In genomic region chr19:60040721-60041120, GRCm38 (mm10) we compare ENCODE assay signal across 10 mouse cellular contexts.
"Had no signal": no experiment of that assay in that cellular context is flagged by ENCODE, and none has a peak within 500 bp of the region (broad histone marks: within the 10 kb centered on the region; RNA-seq: fewer than 3 reads in every experiment).

No protein-coding gene starts in this region.

- H3K4me1 ChIP-seq: intestine, embryonic 15.5 days; limb, embryonic 13.5 days; midbrain, embryonic 12.5 days; stomach, embryonic 15.5 days had no signal

- H3K9me3 ChIP-seq: intestine, embryonic 15.5 days; limb, embryonic 13.5 days; midbrain, embryonic 12.5 days; stomach, embryonic 15.5 days had no signal

- H3K4me3 ChIP-seq: intestine, embryonic 15.5 days; limb, embryonic 13.5 days; midbrain, embryonic 12.5 days; stomach, embryonic 15.5 days had no signal

- ATAC-seq: intestine, embryonic 15.5 days had no signal

- H3K27ac ChIP-seq: intestine, embryonic 15.5 days; limb, embryonic 13.5 days; liver, embryonic 14.5 days; midbrain, embryonic 12.5 days; stomach, embryonic 15.5 days had no signal

- DNase-seq: left cerebral cortex, postnatal 4 days; lung, adult 18-20 months; right cerebral cortex, postnatal 14 days; thymus, adult 2 months; thymus, postnatal 25 days had no signal

- H3K9ac ChIP-seq: intestine, embryonic 15.5 days; limb, embryonic 13.5 days; liver, embryonic 14.5 days; midbrain, embryonic 12.5 days; stomach, embryonic 15.5 days had no signal

- H3K36me3 ChIP-seq: intestine, embryonic 15.5 days; limb, embryonic 13.5 days; midbrain, embryonic 12.5 days; stomach, embryonic 15.5 days had no signal

- H3K4me2 ChIP-seq: intestine, embryonic 15.5 days; limb, embryonic 13.5 days; midbrain, embryonic 12.5 days; stomach, embryonic 15.5 days had no signal

- H3K27me3 ChIP-seq: intestine, embryonic 15.5 days; limb, embryonic 13.5 days; midbrain, embryonic 12.5 days; stomach, embryonic 15.5 days had no signal
